Mouse (Mus musculus) midbrain, embryonic 15.5 days (tissue): ENCODE measurements around the gene Egf. TPM values are rescaled to one million over a fixed set of nuclear protein-coding genes. Genes with fewer than 3 reads are reported as not detected.
"Not testable (repeated sequence)": the region's sequence is repeated elsewhere in the genome, so short reads cannot be mapped to it uniquely, and the experiment has no call there.

Experiments used
- ATAC-seq: fragments of 200-750 bp; cut with Nextera tagmentation; replicated peaks from 2 replicates; pipeline ENCODE4 v1.8.0; 2017; ENCODE audit warnings: moderate TSS enrichment
- H3K27ac ChIP-seq: fragments of 300-500 bp; sonication (generic); 2 replicates; pipeline ENCODE4 v1.5.1; 2015; ENCODE audit warnings: mild to moderate bottlenecking, inconsistent platforms
- H3K27me3 ChIP-seq: fragments of 300-500 bp; sonication (generic); replicated peaks from 2 replicates; pipeline ENCODE4 v1.6.1; 2015; ENCODE audit warnings: inconsistent platforms
- H3K36me3 ChIP-seq: fragments of 300-500 bp; sonication (generic); replicated peaks from 2 replicates; pipeline ENCODE4 v1.6.1; 2015; ENCODE audit warnings: inconsistent platforms
- H3K4me1 ChIP-seq: fragments of 300-500 bp; sonication (generic); 2 replicates; pipeline ENCODE4 v1.6.1; 2015; ENCODE audit warnings: inconsistent platforms
- H3K4me2 ChIP-seq: fragments of 300-500 bp; sonication (generic); 2 replicates; pipeline ENCODE4 v1.6.1; 2015; ENCODE audit warnings: inconsistent platforms, mild to moderate bottlenecking, moderate library complexity
- H3K4me3 ChIP-seq: fragments of 300-500 bp; sonication (generic); 2 replicates; pipeline ENCODE4 v1.5.1; 2015; ENCODE audit warnings: mild to moderate bottlenecking, inconsistent platforms
- H3K9ac ChIP-seq: fragments of 300-500 bp; sonication (generic); 2 replicates; pipeline ENCODE4 v1.6.1; 2015; ENCODE audit warnings: mild to moderate bottlenecking, inconsistent platforms
- H3K9me3 ChIP-seq: fragments of 300-500 bp; sonication (generic); 2 replicates; pipeline ENCODE4 v1.6.1; 2016; ENCODE audit warnings: inconsistent platforms
- WGBS: fragments of 180-500 bp; shearing (Covaris S2); methylation state at CpG from one replicate; pipeline ENCODE4 v1.1.7; 2015; ENCODE audit warnings: mixed read lengths; 5-methylcytosine and 5-hydroxymethylcytosine counted together
- polyA plus RNA-seq: library from polyadenylated mRNA; unstranded; fragments of >200 nt; fragmentation: Nextera tagmentation; extraction: Ambion mirVana; gene quantifications from 2 replicates; pipeline ENCODE4 v1.2.1, GENCODE M21; 2015

The Egf gene
- polyA plus RNA-seq = 2.2 and 3.2 TPM in 2 replicates

DNA sequence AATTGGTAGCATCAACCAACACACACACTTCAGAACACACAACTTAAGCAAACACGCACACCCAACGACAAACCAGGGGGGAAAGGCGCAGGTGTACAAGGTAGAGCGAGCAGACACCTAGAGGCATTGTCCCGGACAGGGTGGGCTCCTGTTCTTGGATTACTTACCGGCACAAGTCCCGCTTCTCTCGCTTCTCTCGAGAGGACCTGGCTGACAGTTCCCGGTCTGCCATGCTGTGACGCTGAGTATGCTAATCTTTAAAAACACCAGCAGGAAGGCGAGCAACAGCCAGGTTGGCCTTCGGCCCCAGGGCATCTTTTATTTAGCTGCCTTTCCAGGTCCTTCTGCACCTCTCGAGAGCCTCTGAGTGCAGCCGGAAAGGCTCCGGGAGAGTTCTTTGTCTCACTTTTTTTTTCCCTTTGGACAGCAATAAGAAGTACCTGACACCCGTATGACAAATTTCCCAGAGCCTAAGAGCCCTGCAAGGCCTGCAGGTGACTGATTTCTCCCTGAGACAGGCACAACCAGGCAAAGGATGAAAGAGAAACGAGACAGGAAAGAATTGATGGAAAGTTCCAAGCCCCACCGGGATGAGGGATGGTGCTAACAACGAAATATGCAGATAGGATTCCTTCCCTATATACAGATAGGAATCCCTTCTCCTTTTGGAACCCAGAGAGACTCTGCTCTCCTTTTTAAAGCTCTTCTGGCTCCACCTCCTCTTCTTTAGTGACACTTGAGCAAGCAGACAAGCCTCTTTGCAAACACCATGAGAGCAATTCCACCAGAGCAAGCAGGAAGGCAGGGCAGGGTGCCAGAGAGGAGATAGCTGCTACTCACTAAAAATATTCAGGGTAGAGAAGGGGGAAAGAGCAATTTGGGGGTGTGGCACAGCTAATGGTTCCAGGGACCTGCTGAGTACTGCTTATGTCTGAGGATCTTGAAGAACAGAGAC is at the start of gene Egf:
TSS of gene Egf (minus strand) at position 667 of the 955 bp plus-strand sequence.
- Histone ChIP-seq H3K4me1 (peaks cover 9% of the 10 kb centered on the region), H3K36me3 (no peaks in the 10 kb centered on the region), H3K27ac (no peak within 1 kb of the TSS), H3K9ac (no peak within 1 kb of the TSS; the same call in 1 of the 2 replicates), H3K9me3 (no peaks in the 10 kb centered on the region), H3K27me3 (no peaks in the 10 kb centered on the region), H3K4me2 (peak within 1 kb of the TSS; percentile 59), H3K4me3 (peak within 1 kb of the TSS; percentile 30)
- peak; percentile 66 for ATAC-seq
- WGBS = 11% methylated on average over 20 of the region's 20 CpGs

DNA sequence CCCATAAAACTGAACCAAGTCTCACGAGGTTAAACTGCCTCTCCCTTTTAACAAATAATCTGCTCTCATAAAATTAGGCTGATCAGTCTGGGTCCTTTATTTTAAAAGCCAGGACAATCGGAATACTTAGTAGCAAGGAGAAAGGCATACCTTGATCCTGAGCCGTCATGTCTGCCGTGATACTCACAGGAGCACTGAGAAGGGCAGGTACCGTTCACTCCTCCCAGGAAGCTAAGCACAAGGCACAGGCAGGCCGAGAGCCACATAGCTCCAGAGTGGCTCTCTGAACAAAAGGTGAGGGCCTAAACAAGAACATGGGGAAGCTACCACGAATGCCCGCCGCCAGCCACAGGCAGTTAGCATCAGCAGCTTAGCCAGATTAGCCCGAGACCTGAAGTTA is 48.6 kb upstream of the Egf start, which contains the start of gene Lrit3:
TSS of gene Lrit3 (minus strand) at position 266 of the 400 bp plus-strand sequence.
- Histone ChIP-seq H3K4me3 (no peak within 1 kb of the TSS), H3K9ac (no peak within 1 kb of the TSS), H3K9me3 (no peaks in the 10 kb centered on the region), H3K27me3 (no peaks in the 10 kb centered on the region), H3K4me1 (no peaks in the 10 kb centered on the region), H3K4me2 (no peak within 1 kb of the TSS), H3K27ac (no peak within 1 kb of the TSS), H3K36me3 (no peaks in the 10 kb centered on the region)
- 78% methylated on average over 10 of the region's 10 CpGs for WGBS
- ATAC-seq = no peak

DNA sequence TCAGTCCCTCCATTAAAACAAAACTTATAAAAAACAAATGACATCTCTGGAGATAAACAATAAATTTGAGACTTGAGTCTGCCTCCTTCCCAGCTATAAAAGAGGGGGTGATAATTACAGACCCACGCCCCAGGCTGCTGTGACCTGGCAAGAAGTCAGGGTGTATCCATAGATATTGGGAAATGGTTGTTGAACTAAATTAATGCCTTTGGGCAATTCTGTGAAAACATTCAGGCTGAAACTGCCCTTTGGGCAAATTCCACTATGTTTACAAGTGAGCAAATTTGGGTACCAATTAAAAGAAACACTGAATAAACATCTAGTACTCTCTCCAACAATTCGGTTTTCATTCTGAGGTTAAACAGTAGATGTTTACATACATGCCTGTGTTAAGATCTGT is 43.9 kb upstream of the Egf start:
- H3K36me3 ChIP-seq = no peaks in the 10 kb centered on the region
- H3K27ac ChIP-seq = no peak overlapping the region
- H3K9ac ChIP-seq = no peak overlapping the region
- no peak overlapping the region for H3K4me2 ChIP-seq
- no peak for ATAC-seq
- no peaks in the 10 kb centered on the region for H3K9me3 ChIP-seq
- no peak overlapping the region for H3K4me3 ChIP-seq
- no peaks in the 10 kb centered on the region for H3K4me1 ChIP-seq
- 89% methylated on average over 2 of the region's 2 CpGs for WGBS
- H3K27me3 ChIP-seq = no peaks in the 10 kb centered on the region

DNA sequence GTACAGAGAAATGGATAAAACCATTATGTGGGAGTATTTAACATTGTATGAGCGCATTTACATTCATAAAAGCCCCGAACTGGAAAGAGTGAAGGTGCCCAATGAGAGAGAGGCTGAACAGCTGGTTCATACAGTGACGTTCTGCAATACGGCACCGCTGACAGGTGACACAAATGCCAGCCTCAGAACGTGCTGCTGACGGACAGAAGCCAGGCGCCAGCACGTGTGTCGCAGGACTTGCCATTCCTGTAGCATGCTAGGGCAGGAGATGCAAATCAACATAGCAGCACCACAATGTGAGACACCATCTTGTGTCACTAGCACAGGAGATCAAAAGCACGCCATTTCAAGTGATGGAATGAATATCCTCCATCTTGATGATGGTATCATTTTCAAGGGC is 43.4 kb upstream of the Egf start:
- Histone ChIP-seq H3K4me1 (no peaks in the 10 kb centered on the region), H3K9ac (no peak overlapping the region), H3K27me3 (no peaks in the 10 kb centered on the region), H3K36me3 (no peaks in the 10 kb centered on the region), H3K4me2 (no peak overlapping the region), H3K9me3 (no peaks in the 10 kb centered on the region), H3K27ac (no peak overlapping the region), H3K4me3 (no peak overlapping the region)
- WGBS = 88% methylated on average over 11 of the region's 11 CpGs
- ATAC-seq = no peak

DNA sequence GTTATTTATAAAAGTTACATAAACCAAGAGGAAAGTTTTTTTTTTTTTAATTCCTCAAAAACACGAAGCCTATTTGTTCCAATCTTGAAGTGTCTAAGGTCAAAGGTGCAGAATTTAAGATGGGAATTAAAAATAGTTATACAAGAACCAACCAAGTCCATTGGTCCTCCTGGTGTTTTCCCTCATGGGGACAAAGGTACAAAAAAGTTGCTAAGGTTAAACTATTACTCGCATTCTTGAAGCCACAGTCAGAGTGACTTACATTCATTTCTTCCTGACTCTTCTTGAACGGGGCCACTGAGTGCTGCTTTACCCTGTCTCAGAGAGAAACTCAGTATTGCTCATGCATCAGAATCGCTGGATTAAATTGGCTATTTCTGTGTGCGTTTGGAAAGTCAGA is 42.2 kb upstream of the Egf start:
- ATAC-seq = no peak
- WGBS = 74% methylated on average over 5 of the region's 5 CpGs
- H3K4me1 ChIP-seq = no peaks in the 10 kb centered on the region

DNA sequence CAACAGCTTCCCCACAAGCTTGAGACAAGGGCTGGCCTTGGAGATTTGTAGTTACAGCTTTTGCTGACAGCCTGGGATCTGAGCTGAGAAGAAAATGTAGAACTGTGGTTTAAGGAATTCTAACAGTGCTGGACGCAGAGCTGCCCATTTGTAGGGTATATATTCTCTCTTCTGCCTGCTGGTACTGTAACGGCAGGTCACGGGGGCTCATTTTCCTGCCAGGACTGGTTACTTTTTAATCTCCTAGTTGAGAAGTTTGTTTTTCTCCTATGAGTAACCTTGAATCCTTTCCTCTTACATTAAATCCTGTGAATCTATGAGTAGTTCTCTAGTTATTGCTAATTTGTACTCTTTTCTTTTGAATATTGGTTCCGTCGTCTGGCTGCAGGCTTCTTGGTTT is 38.7 kb upstream of the Egf start:
- Histone ChIP-seq H3K27me3 (no peaks in the 10 kb centered on the region), H3K4me1 (no peaks in the 10 kb centered on the region), H3K27ac (no peak overlapping the region), H3K4me3 (no peak overlapping the region), H3K9ac (no peak overlapping the region), H3K4me2 (no peak overlapping the region), H3K36me3 (no peaks in the 10 kb centered on the region), H3K9me3 (no peaks in the 10 kb centered on the region)
- ATAC-seq = no peak
- WGBS = 92% methylated on average over 5 of the region's 5 CpGs

More for the DNA sequence above, 42.2 kb upstream of the Egf start:
- H3K4me3 ChIP-seq = no peak overlapping the region
- H3K9ac ChIP-seq = no peak overlapping the region
- no peak overlapping the region for H3K4me2 ChIP-seq
- H3K27ac ChIP-seq = no peak overlapping the region
- no peaks in the 10 kb centered on the region for H3K9me3 ChIP-seq
- H3K27me3 ChIP-seq = no peaks in the 10 kb centered on the region
- H3K36me3 ChIP-seq = no peaks in the 10 kb centered on the region

DNA sequence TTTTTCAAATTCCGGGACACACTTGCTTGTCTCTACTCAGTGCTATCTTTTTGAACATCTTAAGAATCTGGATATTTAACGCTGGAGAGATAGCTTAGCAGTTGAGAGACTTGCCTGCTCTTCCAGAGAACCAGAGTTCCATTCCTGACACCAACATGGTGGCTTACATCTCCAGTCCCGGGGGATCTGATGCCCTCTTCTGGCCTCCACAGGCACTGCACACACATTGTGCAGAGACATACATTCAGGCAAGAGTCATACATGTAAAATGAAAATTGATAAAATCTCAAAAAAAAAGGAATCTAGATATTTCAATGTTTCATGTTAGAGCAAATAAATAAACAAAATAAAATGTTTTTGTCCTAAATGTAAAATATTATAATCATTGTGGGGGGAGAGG is 27.6 kb upstream of the Egf start:
- H3K4me1 ChIP-seq = peaks cover 3% of the 10 kb centered on the region; the same call in 1 of the 2 replicates
- no peaks in the 10 kb centered on the region for H3K9me3 ChIP-seq
- H3K27me3 ChIP-seq = no peaks in the 10 kb centered on the region
- H3K36me3 ChIP-seq = no peaks in the 10 kb centered on the region
- H3K27ac ChIP-seq = no peak overlapping the region
- H3K9ac ChIP-seq = no peak overlapping the region
- ATAC-seq = no peak
- H3K4me3 ChIP-seq = no peak overlapping the region
- WGBS = 91% methylated on average over 3 of the region's 3 CpGs
- H3K4me2 ChIP-seq = no peak overlapping the region

DNA sequence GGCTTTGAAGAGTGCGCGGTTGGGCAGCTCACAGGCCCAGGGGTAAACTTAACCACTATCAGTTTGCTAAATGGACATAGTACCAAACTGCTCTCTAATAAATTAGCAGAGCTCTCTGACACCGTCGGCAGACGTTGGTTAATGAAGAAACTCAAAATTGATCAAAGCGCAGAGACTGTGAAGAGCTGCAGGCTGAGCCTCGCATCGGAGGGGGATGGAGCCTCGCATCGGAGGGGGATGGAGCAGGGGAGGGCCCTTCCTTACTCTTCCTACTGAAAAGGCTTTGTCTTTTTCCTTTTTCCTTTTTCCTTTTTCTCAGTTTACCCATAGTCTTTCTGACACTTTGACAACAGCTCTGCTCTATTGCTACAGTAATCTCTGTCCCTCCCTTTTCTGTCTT is 26.3 kb upstream of the Egf start:
- no peaks in the 10 kb centered on the region for H3K36me3 ChIP-seq
- H3K27ac ChIP-seq = no peak overlapping the region
- H3K27me3 ChIP-seq = no peaks in the 10 kb centered on the region
- H3K4me1 ChIP-seq = peaks cover 3% of the 10 kb centered on the region; the same call in 1 of the 2 replicates
- 15% methylated on average over 10 of the region's 10 CpGs for WGBS
- H3K9ac ChIP-seq = no peak overlapping the region
- no peak overlapping the region for H3K4me3 ChIP-seq
- H3K4me2 ChIP-seq = peak overlapping the region; percentile 21; the same call in 1 of the 2 replicates
- peak; percentile 65 for ATAC-seq
- no peaks in the 10 kb centered on the region for H3K9me3 ChIP-seq

DNA sequence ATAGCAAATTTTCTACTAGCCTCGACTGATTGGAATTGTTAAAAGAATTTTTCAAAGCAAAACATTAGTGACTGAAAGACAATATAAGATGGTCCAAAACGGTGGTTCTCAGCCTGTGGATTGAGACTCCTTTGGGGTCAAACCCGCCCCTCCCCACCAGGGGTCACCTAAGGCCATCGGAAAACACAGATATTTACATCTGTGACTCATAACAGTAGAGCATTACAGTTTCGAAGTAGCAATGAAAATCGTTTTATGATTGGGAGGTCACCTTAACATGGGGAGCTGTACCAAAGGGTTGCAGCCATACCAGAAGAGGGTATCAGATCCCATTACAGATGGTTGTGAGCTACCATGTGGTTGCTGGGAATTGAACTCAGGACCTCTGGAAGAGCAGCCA is 16.1 kb upstream of the Egf start:
- Histone ChIP-seq H3K27me3 (no peaks in the 10 kb centered on the region), H3K4me2 (no peak overlapping the region), H3K36me3 (no peaks in the 10 kb centered on the region), H3K9me3 (no peaks in the 10 kb centered on the region), H3K9ac (no peak overlapping the region), H3K4me3 (no peak overlapping the region), H3K4me1 (no peaks in the 10 kb centered on the region), H3K27ac (no peak overlapping the region)
- 82% methylated on average over 6 of the region's 6 CpGs for WGBS
- no peak for ATAC-seq

DNA sequence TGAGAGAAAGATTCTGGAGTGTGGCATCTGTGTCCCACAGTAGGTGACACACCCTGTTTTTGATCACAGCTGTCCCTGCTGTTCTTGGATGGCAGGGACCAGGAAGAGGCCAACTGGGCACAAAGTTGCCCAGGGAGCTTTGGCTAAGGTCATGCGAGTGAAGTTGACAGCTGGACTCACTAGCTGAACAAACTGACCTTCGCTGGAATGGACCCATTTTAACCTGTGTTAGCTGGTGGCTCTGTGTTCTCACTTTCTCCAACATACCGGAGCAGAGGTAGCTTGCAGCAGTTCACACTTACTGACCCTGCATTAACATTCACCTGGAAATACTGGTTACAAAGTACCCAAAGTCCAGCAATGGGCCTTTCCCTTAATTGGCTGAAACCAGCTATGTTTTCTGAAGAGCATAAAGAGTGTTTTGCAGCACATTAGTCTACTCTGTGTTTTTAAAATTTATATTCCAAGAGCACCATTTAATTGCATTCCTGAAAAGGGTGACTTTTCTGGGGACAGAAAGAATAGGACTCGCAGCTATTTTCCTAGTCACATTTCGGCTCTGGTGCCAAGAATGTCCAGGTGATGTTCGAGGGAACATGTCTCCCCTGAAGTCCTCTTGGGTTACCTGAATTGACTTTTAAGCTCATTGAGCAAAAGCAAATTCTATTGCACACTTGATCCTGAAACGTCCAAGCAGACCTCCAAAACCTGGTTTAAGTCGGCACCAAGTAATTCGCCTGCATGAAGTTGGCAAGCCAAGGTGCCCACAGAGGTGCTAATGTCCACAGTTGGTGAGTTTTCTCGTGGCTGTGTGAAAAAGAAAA is 12.1 kb upstream of the Egf start:
- Histone ChIP-seq H3K4me1 (no peaks in the 10 kb centered on the region), H3K27me3 (no peaks in the 10 kb centered on the region), H3K9ac (no peak overlapping the region), H3K4me3 (no peak overlapping the region), H3K27ac (no peak overlapping the region), H3K9me3 (no peaks in the 10 kb centered on the region), H3K36me3 (no peaks in the 10 kb centered on the region), H3K4me2 (no peak overlapping the region)
- WGBS = 85% methylated on average over 10 of the region's 10 CpGs
- ATAC-seq = no peak

DNA sequence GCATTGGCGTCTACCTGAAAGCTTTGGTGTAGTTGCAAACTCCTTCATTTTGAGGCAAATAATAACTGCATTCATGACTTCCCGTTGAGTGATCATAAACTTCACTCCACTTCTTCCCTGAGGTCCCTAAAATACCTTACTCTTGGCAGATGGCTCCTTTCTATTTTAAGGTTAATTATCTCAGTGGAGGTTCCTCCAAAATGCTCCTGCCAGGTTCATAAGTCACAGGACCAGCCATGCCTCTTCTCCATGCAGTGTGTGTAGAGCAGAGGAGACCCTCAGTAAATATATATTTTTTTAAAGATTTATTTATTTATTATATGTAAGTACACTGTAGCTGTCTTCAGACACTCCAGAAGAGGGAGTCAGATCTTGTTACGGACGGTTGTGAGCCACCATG is 11.0 kb upstream of the Egf start:
- Histone ChIP-seq H3K27ac (no peak overlapping the region), H3K4me2 (no peak overlapping the region), H3K27me3 (no peaks in the 10 kb centered on the region), H3K36me3 (no peaks in the 10 kb centered on the region), H3K9ac (no peak overlapping the region), H3K4me3 (no peak overlapping the region), H3K4me1 (no peaks in the 10 kb centered on the region), H3K9me3 (no peaks in the 10 kb centered on the region)
- no peak for ATAC-seq
- WGBS = 88% methylated on average over 4 of the region's 4 CpGs

DNA sequence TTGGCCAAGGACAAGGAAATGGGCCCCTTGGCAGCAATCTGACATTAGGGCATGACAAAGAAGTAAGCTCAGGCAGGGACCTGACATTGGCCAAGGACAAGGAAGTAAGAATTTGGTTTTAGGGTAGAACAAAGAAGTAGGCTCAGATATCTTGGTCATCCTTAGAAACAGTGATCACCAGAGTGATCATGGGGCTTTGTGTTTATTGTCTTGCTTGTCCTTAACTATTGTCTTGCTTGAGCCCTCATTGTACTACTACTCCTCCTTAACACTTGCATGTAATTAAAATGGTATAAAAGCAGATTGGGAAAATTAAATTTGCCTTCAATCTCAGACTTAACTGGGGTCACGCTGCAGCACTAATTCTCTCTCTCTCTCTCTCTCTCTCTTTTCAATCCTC is 2.5 kb upstream of the Egf start:
- not testable (repeated sequence) for H3K27me3 ChIP-seq, H3K4me3 ChIP-seq, H3K4me2 ChIP-seq, H3K9ac ChIP-seq, H3K36me3 ChIP-seq, ATAC-seq, H3K4me1 ChIP-seq, H3K27ac ChIP-seq, H3K9me3 ChIP-seq
- WGBS = 85% methylated on average over 1 of the region's 1 CpGs
